Mouse (Mus musculus) small intestine, adult 2 months (tissue): ENCODE measurements around the gene Papss1.

Experiments used
- CTCF ChIP-seq: fragments of 200-500 bp; IDR thresholded peaks from 2 replicates; pipeline ENCODE4 v1.5.1; 2012; ENCODE audit warnings: low read depth, mild to moderate bottlenecking, control low read depth, inconsistent platforms, low read length, moderate library complexity, mixed read lengths; ENCODE audit not compliant: insufficient replicate concordance, insufficient read length; ENCODE audit errors: extremely low read depth
- POLR2A ChIP-seq: fragments of 200-500 bp; IDR thresholded peaks from 2 replicates; pipeline ENCODE4 v1.6.1; 2012; ENCODE audit warnings: low read depth, mild to moderate bottlenecking, control low read depth, inconsistent platforms, low read length, moderate library complexity

- TF ChIP-seq CTCF (no peak), POLR2A (no peak)
These were observed 45.1 kb downstream of the Papss1 start for GRCm38 (mm10) chr3:131609651-131610050.
